In the genomic region with DNA sequence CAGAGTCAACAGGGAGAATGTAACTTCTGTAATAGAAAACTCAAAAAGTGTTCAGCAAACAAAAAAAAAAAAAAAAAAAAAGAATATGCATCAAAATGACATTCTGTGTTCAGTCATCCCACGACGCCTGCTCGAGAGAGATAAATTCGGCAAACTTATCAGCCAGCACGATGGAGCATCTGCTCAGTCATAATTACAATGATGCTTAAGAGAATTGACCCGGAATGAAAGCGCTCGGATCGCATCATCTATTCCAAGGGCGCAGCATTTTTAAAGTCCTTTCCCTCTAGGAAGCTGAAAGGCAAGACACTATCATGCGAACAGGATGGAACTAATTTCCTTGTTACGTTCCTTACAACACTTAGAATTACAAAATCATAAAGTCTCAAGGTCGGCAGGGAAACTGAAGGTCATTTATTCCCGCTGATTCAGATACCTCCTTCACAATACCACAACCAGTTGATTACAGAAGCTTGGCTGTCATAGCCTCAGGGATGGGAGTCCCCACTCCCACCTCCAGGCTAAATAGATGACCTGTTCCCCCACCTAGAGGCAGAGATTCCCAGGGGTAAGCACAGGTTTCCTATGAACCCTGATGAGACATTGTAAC, we compare ENCODE assay signal across 16 mouse cellular contexts.
"Had no signal": no experiment of that assay in that cellular context is flagged by ENCODE, and none has a peak within 500 bp of the region (broad histone marks: within the 10 kb centered on the region; RNA-seq: fewer than 3 reads in every experiment).

No protein-coding gene starts in this region.

- H3K9me3 ChIP-seq: midbrain, embryonic 15.5 days had no signal

- DNase-seq: kidney, adult 18-20 months; kidney, postnatal 10 days; kidney, postnatal 4 days; lung, adult 2 months; lung, postnatal 36 days; right cerebral cortex, adult 18-20 months; thymus, adult 2 months; thymus, postnatal 25 days had no signal

- H3K9ac ChIP-seq: liver, embryonic 15.5 days; midbrain, embryonic 15.5 days had no signal

- H3K27ac ChIP-seq: layer of hippocampus, adult 2 months; left cerebral cortex, adult 2 months; limb, embryonic 10.5 days; liver, embryonic 15.5 days; midbrain, embryonic 15.5 days; stomach, postnatal 0 days had no signal

- H3K27me3 ChIP-seq: liver, embryonic 15.5 days; midbrain, embryonic 15.5 days had no signal

- H3K4me2 ChIP-seq: liver, embryonic 11.5 days; liver, embryonic 15.5 days; midbrain, embryonic 15.5 days had no signal

- H3K36me3 ChIP-seq: limb, embryonic 10.5 days; liver, embryonic 15.5 days; midbrain, embryonic 15.5 days had no signal

- ATAC-seq: lung, postnatal 0 days; midbrain, embryonic 15.5 days had no signal

- H3K4me1 ChIP-seq: limb, embryonic 10.5 days; liver, embryonic 15.5 days; midbrain, embryonic 15.5 days had no signal

- H3K4me3 ChIP-seq: layer of hippocampus, adult 2 months; left cerebral cortex, adult 2 months; limb, embryonic 10.5 days; liver, embryonic 15.5 days; midbrain, embryonic 15.5 days had no signal
